Mouse (Mus musculus): ENCODE measurements around the gene BC048562.
A peak's percentile ranks its signal among the peaks of the same experiment; 100 is the strongest.

BC048562 gene

GRCm38 (mm10) chr9:108480813-108481519 lies 44.7 kb downstream of the BC048562 start:
- DNase-seq (ENCODE audit: low read depth) = no peak

- no peak for DNase-seq (ENCODE audit: low read depth)
Observed at GRCm38 (mm10) chr9:108481520-108482210, 45.4 kb downstream of the BC048562 start.

- no peak for DNase-seq (ENCODE audit: low read depth)
Observed at GRCm38 (mm10) chr9:108483051-108483790, 46.9 kb downstream of the BC048562 start.

- no peak for DNase-seq (ENCODE audit: low read depth)
Observed at GRCm38 (mm10) chr9:108484021-108484420, 47.7 kb downstream of the BC048562 start.

GRCm38 (mm10) chr9:108485301-108485875 lies 49.1 kb downstream of the BC048562 start:
- DNase-seq (ENCODE audit: low read depth) = no peak

- DNase-seq (ENCODE audit: low read depth) = no peak
Observed at GRCm38 (mm10) chr9:108486973-108487530, 50.8 kb downstream of the BC048562 start.

GRCm38 (mm10) chr9:108488403-108488802 lies 52.1 kb downstream of the BC048562 start:
- no peak for DNase-seq (ENCODE audit: low read depth)

- no peak for DNase-seq (ENCODE audit: low read depth)
Observed at GRCm38 (mm10) chr9:108489215-108489614, 52.9 kb downstream of the BC048562 start.

- DNase-seq (ENCODE audit: low read depth) = no peak
Observed at GRCm38 (mm10) chr9:108489702-108490558, 53.6 kb downstream of the BC048562 start.

- DNase-seq (ENCODE audit: low read depth) = peak; percentile 99
Observed at GRCm38 (mm10) chr9:108490559-108491285, 54.4 kb downstream of the BC048562 start, which contains the start of gene Usp19. Gene Usp19, plus strand, starts transcription at chr9:108490602.

GRCm38 (mm10) chr9:108491286-108491580 lies 55.0 kb downstream of the BC048562 start:
- no peak for DNase-seq (ENCODE audit: low read depth)

- peak; percentile 84 for DNase-seq (ENCODE audit: low read depth)
Observed at GRCm38 (mm10) chr9:108492043-108492750, 55.9 kb downstream of the BC048562 start.

- DNase-seq (ENCODE audit: low read depth) = no peak
Observed at GRCm38 (mm10) chr9:108493246-108493645, 57.0 kb downstream of the BC048562 start.

GRCm38 (mm10) chr9:108494146-108494825 lies 58.0 kb downstream of the BC048562 start:
- DNase-seq (ENCODE audit: low read depth) = no peak

GRCm38 (mm10) chr9:108494905-108495304 lies 58.6 kb downstream of the BC048562 start:
- no peak for DNase-seq (ENCODE audit: low read depth)
